Mouse (Mus musculus): Measurements from ENCODE around the gene Cubn. TPM values are rescaled to one million over a fixed set of nuclear protein-coding genes. Genes with fewer than 3 reads are reported as not detected.
A peak's percentile ranks its signal among the peaks of the same experiment; 100 is the strongest.

The Cubn gene
- total RNA-seq (2021), result under 1 TPM; 0.22 to 0.32 TPM

GRCm38 (mm10) chr2:13491734-13492133 lies at the start of gene Cubn:
Cubn (minus strand) TSS chr2:13491813.
- intact Hi-C loops (cut with DNase I), result no loop called here
- no peak for DNase-seq (ENCODE audit: low spot score in 2 of 2)

GRCm38 (mm10) chr2:13539860-13540259 lies 48.2 kb upstream of the Cubn start:
- intact Hi-C loops (cut with DNase I), result loop anchor here (10.0 kb wide), 1 partner anchor 125 kb away; no protein-coding TSS in a partner anchor
- no peak for DNase-seq (ENCODE audit: low spot score in 2 of 2)

DNA sequence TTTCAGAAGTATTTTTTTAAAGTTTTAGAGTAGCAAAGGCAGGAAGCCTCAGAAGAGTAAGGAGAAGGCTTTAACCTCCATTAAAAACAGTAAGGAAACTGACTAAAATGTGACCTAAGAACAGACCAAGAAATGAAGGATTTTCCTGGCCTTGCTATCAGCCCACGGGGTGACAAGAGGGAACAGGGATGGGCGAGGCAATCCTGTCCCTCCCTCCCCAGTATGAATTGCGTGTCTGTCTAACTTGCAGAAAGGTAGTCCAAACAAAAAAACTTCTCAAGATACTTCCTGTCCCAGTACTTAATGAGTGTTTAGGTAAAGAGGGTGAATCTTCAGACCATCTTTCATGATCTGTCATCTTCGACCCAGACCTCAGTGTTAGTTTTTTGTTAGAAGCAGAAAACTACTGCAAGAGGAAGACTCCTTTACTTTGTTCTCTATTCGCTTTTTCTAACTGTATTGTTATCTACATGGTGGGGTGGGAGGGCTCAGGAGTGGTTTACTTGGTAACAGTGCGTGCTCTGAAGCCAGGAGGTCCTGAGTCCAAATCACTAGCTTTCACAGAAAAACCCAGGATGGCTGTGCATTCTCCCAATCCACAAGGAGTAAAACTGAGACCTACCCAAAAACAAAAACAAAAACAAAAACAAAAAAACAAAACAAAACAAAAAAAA lies 47.2 kb upstream of the Cubn start:
- no peak for DNase-seq (ENCODE audit: low spot score in 2 of 2)
- intact Hi-C loops (cut with DNase I), result no loop called here

- intact Hi-C loops (cut with DNase I), result no loop called here
- DNase-seq (ENCODE audit: low spot score in 2 of 2), result no peak
Measured at GRCm38 (mm10) chr2:13538258-13538657, 46.6 kb upstream of the Cubn start.

GRCm38 (mm10) chr2:13537733-13538132 lies 46.1 kb upstream of the Cubn start:
- DNase-seq (ENCODE audit: low spot score in 2 of 2), result no peak
- intact Hi-C loops (cut with DNase I), result no loop called here

- intact Hi-C loops (cut with DNase I), result no loop called here
- no peak for DNase-seq (ENCODE audit: low spot score in 2 of 2)
Measured at GRCm38 (mm10) chr2:13536747-13537146, 45.1 kb upstream of the Cubn start.

DNA sequence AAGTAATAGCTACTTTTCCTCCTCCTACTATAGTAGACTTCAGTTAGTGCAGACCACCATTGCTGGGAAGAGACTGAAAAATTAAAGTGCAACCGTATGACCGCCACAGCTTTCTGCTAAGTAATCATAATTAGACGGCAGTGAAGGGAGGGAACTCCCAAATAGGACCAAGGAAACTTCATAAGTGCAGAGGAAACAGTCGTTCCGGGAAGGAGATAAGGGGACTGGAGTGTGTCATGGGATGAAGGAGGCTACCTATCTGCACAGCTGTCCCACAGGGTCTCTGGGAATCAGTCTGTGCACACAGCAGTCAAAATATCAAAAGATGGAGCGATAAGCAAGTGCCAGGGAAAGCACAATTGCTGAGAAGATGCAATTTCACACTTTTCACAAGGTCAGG lies 39.0 kb upstream of the Cubn start:
- no peak for DNase-seq (ENCODE audit: low spot score in 2 of 2)
- intact Hi-C loops (cut with DNase I), result no loop called here

DNA sequence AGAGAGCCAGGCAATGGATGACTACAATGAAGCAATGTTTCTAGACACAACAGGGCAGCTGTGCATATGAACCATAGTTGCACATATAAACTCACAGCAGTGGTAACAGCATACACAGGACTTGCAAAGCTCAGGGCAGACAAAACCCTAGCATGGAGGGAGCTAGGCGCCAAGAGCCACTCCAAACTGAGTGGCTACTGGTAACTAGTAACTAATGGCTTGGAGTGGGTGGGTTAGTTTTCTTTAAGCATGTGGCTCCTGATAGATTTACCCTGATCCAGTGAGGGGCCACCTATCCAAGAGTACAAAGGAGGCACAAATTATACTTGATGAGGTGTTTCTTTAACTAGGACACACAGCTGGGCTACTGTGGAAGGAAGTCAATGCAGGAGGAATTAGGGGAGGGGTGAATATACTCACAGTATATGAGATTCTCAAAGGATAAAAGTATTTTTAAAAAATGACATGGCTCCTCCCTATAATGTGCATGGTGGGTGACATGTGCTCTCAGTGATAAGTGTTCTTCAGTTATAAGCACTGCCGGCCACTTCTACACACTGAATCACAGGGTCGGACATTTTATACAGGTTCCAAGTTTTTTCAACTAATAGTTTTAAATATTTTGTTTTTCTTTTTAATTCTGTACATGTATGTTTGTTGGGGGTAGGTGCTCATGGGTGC lies 37.8 kb upstream of the Cubn start:
- DNase-seq (ENCODE audit: low spot score in 2 of 2), result no peak
- intact Hi-C loops (cut with DNase I), result no loop called here

DNA sequence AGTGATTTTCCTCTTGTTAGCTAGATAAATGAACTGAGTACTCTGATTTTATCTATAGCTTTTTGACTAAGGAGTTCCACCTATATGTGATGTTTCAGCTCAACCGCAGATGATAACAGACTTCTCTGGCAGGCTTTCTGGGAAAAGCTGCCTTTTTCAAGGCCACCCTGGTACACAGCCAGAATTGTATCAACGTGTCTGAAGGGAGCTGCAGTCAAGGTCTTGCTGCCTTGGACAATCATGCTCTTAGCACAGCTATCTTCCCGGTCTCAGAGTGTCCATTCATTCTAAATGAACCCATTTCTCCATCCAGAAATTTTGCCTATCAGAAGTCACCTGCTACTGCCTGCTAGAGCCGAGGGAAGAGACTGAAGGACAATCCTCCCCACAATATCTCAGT lies 35.9 kb upstream of the Cubn start:
- no peak for DNase-seq (ENCODE audit: low spot score in 2 of 2)
- intact Hi-C loops (cut with DNase I), result no loop called here

DNA sequence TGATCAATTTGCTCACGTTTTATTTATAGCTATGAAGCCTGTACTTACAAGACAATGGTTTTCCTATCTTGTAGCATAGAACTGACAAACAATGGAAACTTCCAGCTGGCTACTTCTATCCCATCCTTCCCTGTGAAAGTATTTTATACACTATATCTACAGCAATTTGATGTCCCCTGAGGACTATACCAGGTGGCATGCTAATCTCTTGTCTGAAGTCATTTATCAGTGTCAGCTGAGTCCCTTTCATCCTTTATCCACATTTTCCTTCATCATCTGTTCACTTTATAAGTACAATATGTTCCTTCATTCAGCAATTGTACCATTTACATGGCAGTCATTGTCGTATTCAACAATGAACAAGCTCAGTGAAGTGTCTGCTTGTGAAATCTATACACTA lies 35.5 kb upstream of the Cubn start:
- no peak for DNase-seq (ENCODE audit: low spot score in 2 of 2)
- intact Hi-C loops (cut with DNase I), result no loop called here

- DNase-seq (ENCODE audit: low spot score in 2 of 2), result no peak
- intact Hi-C loops (cut with DNase I), result no loop called here
Measured at GRCm38 (mm10) chr2:13526205-13526604, 34.6 kb upstream of the Cubn start.

DNA sequence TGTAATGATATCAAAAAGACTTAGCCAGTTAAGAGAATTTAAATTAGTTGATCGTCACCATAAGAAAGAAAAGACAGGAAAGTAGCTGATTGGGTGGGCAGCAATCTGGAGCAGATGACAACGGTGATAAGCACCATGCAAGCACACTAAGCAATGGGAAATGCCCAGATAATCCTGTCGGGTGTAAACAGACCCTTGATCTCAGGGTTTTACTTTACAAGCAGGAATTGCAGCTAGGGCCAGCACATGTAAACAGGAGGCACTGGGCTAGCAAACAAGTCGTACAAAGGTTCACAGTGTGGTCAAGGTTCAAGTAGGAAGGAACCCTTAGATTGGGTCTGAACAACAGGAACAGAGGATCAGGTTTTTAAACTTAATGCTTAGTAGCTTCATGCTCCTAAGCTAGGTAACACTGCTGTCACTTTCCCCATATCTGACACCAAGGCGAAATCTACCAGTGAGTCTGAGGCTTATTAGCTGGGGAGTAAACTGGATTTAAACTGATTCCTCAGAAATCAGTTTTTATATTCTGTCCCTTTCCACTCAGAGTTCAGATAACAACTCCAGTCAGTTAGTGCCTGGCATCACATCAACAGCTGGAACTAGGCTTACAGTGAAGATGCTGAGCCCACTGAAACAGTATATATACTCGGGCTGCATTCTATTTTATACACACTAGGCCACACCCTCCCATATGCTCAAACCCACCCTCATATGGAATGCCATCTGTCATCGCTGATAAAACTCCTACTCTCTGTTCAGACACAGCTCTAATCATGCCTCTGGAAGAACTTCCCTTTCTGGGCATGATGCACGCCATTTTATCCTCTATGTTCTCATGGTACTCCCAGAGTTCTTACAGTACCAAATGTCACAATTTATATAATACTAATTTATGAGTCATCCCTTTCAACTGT lies 32.2 kb upstream of the Cubn start:
- intact Hi-C loops (cut with DNase I), result no loop called here
- peak; percentile 57 to 60 for DNase-seq (ENCODE audit: low spot score in 2 of 2)

GRCm38 (mm10) chr2:13522106-13522505 lies 30.5 kb upstream of the Cubn start:
- no peak for DNase-seq (ENCODE audit: low spot score in 2 of 2)
- intact Hi-C loops (cut with DNase I), result no loop called here

- intact Hi-C loops (cut with DNase I), result no loop called here
- no peak for DNase-seq (ENCODE audit: low spot score in 2 of 2)
Measured at GRCm38 (mm10) chr2:13514949-13515348, 23.3 kb upstream of the Cubn start.

GRCm38 (mm10) chr2:13502717-13503116 lies 11.1 kb upstream of the Cubn start:
- intact Hi-C loops (cut with DNase I), result no loop called here
- no peak for DNase-seq (ENCODE audit: low spot score in 2 of 2)

DNA sequence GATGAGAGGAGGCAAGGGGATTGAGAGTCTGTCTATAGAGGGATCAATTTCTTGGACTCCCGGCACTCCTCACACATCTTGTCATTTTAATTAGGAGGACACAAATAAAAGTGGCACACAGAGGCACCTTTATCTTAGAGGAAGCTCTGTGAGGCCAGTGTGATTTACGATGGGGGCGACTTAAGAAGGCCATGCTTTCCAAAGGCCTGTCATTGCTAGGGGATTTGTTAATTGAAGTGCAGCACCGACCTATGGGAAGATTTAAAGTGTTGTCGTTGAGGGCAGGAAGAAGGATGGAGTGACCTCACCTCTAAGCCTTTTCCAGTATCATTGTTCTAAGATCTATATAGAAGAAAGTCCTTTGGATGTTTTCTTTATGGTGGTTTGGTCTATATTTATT lies 9.9 kb upstream of the Cubn start:
- intact Hi-C loops (cut with DNase I), result no loop called here

DNA sequence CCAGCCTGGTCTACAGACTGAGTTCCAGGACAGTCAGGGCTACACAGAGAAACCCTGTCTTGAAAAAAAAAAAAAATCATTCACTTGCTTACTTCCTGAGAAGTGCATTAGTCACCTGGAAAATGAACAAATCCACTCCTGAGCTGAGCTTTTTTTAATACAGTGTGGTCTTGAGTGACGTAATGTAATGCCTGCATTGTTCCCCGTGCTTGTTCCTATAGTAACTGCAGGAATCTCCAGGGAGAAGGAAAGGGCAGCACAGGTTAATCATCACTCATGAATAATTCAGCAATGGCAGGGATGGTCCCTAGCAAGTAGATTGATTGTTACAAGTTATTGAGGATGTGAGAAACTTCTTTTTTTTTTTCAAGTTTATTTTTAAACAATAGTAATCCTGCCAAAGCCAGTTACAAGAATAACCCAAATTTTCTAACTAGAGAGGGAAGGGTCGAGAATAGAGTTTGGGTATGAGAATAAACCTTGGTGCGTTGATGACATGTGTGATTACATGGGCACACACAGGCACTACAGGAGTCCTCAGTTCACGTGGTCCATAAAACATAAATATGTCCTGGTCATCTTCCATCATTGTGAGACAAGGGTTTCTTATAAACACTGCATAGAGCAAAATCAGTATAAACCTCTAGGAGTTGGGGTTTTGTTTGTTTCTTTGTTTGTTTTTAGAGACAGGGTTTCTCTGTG lies 8.8 kb upstream of the Cubn start:
- DNase-seq (ENCODE audit: low spot score in 2 of 2), result no peak
- intact Hi-C loops (cut with DNase I), result no loop called here

More for the DNA sequence above, 9.9 kb upstream of the Cubn start:
- no peak for DNase-seq (ENCODE audit: low spot score in 2 of 2)

DNA sequence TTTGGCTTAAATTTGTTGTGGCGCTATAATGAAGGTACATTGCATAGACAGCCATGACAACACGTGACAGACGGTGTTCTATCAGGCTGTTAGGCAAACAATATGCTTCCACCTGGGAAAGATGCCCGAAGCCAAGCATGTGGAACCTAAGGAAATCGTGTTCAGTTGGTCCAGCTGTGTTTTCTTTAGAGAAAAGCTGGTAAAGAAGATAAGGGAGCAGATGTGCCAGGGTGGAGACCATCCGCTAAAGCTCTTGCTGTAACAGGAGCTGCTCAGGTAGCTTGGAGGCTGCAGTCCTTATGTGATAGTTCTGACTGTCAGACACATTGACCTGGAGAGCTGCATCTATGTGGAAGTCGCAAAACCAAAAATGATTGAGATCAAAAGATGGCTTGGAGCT lies 7.6 kb upstream of the Cubn start:
- intact Hi-C loops (cut with DNase I), result no loop called here

GRCm38 (mm10) chr2:13496087-13496486 lies 4.5 kb upstream of the Cubn start:
- intact Hi-C loops (cut with DNase I), result no loop called here
- no peak for DNase-seq (ENCODE audit: low spot score in 2 of 2)

More for the DNA sequence above, 7.6 kb upstream of the Cubn start:
- no peak for DNase-seq (ENCODE audit: low spot score in 2 of 2)

DNA sequence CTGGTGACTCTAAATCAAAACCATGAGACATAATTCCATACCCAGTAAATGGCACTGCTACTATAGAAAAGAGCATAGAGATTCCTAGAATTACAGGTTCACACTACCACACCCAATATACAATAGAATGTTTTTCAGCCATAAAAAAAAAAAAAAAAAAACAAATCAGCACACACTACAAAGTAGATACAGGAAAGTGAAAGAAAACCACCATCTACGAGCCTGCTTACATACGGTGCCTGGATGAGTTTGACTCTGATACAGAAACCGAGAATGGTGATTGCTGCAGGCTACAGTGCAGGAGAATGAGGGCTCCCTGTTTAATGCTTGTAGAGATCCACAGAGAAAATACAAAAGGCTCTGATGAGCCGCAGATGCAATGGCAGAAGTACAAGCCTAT lies 1.3 kb upstream of the Cubn start:
- intact Hi-C loops (cut with DNase I), result no loop called here
- DNase-seq (ENCODE audit: low spot score in 2 of 2), result no peak
